Mouse (Mus musculus) T-helper 17 cell (primary cell): ENCODE data around the gene Pjvk.
"Not testable (repeated sequence)": the region's sequence is repeated elsewhere in the genome, so short reads cannot be mapped to it uniquely, and the experiment has no call there.

ENCODE experiments used
- in situ Hi-C, 2 experiments: fragments of 300-600 bp; cut with MboI, MseI; formaldehyde crosslinking; loops; 1 replicate in 1 of 2; 2 replicates in 1 of 2; pipeline ENCODE4 v1.15.1; 2025; ENCODE audit warnings: high pct_unique_total_duplicates in 2 of 2

Pjvk gene

GRCm38 (mm10) chr2:76647883-76648570 is at the start of gene Pjvk, which contains the start of gene Prkra:
Pjvk (plus strand) TSS chr2:76648476.
Prkra (minus strand) TSS chr2:76648015.
- in situ Hi-C loops = no loop called here

GRCm38 (mm10) chr2:76599214-76599613 is 49.1 kb upstream of the Pjvk start:
- in situ Hi-C loops = loop anchor here in 1 of 2 experiments (10.0 kb wide), 1 partner anchor 286 kb away; no protein-coding TSS in a partner anchor

DNA sequence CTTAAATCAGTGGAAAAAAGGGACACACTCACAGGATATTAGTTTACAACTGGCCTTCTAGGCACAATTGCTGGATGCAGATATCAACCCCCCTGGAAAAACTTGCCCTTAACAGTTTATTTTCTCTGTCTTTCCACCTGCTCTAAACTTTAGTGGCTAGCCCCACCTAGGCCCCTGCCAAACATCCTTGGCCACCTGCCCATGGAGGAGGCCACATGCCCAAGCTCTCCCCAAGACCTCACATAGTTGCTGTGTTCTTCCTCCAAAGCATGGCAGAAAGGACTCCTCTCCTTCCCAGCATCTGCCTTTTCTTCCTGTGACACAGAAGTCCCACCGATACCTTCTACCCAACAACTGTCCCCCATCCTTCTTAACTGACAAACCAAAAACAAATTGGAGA is 46.0 kb upstream of the Pjvk start:
- in situ Hi-C loops = no loop called here

- in situ Hi-C loops = no loop called here
Observed at GRCm38 (mm10) chr2:76606704-76607103, 41.6 kb upstream of the Pjvk start.

DNA sequence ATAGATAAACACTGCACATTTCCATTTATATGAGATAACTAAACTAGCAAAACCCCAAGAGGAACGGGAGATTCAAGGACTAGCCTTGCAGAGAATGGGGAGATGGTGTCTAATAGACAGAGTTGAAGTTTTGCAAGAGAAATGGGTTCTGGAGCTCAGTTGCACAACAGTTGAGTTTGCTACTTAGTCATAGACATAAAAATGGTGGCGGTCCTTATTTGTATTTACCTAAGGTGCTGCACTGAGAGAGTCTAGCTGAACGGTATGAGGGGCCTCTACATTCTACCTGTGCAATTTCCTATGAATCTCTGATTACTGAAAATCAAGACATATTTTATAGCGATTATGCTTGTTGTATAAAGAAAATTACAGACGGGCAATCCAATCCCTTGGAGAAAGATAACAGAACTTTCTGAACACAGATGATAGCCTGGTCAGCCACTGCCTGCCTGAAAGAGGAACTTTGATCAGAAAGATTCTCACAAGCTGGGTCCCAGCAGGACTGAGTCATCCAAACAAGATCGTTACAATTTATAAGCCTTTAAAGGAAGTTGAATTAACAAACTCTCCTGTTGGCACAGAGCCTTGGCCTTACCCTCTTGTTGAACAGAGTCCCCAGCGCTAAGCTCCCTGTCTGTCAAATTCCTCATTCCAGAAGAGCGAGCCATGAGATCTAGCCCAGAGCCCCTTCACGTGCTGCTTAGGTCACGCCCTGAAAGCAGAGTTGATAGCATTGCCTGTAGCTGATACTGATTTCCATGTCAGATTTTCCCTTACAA is 37.8 kb upstream of the Pjvk start:
- in situ Hi-C loops = no loop called here

DNA sequence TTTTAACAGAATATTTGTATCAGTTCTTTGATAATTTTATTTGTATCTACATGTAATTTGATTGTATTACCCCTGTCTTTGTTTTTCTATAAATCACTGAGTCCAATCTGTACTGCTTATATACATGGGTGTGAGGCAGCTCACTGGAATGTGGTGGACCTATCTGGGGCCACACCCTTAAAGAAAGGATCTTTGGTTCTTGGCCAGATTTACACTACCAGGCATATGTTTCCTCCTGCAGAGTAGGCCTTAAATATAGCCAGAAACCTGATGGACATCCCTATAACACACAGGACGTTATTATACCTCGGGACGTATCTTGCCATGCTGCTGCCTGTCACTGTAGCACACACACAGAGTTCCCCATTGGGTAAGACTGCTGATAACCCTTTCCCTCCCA is 36.3 kb upstream of the Pjvk start:
- in situ Hi-C loops = no loop called here

- in situ Hi-C loops = no loop called here
Observed at GRCm38 (mm10) chr2:76618078-76618477, 30.2 kb upstream of the Pjvk start.

GRCm38 (mm10) chr2:76620188-76620587 is 28.1 kb upstream of the Pjvk start:
- in situ Hi-C loops = no loop called here

DNA sequence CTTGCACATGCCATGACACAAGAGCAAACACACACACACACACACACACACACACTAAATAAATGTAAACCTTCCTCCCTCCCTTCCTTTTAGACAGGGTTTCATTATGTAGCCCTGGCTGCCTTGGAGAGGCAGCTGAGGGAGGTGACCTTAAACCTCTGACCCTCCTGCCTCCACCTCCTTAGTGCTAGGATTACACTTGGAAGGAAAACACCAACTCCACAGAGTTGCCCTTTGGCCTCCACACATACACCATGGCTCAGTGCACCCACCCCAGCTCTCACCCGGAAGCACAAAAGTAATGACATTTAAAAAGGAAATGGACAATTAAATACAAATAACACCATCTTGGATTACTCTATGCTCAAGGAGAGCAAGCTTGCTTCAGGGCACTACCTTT is 26.6 kb upstream of the Pjvk start:
- in situ Hi-C loops = no loop called here

DNA sequence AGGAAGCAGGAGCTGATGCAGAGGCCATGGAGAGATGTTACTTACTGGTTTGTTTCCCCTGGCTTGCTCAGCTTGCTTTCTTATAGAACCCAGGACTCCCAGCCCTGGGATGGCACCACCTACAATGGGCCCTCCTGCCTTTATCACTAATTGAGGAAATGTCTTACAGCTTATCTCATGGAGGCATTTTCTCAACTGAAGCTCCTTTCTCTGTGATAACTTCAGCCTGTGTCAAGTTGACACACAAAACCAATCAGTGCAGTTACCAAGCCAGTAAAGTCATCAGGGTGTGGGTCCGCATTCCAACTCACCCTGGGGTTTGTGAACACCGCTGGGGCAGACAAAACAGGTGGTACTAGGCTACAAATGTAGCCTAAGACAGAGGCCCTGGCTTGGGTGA is 26.0 kb upstream of the Pjvk start:
- in situ Hi-C loops = not testable (repeated sequence)

DNA sequence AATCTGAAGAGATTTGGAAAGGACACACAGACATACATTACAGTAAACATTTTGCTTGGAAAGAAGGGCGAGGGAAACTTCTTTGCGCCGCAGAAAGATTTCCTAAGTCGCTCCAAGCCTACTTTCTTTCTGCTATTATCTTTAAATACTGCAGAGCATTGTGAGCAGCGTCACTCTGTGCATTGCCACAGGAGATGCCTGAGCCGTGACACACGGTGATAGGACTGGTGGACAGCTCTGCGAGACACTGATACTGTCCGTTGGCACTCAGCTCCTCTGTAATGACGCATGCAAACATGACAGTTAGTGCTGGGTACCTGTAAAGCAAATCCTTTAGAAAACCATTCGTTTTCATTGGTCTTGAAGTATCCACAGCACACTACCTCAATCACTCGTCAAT is 18.0 kb upstream of the Pjvk start:
- in situ Hi-C loops = no loop called here

DNA sequence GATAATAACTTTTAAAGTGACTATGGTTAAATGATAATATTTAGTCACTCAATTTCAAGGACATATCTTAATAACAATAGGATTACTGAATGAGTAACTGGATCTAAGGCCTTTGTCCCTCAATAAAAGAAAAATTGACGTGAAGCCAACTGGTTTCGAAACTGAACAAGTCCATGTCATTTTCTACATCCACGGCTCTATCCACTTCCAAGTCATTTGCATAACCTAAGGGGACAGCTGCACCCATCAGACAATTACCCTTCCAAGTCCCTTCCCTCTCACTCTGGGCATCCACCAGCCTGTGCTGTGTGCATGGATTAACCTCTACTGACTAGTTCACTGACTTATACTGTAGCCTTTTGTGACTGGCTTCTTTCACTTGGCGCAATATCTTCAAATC is 16.7 kb upstream of the Pjvk start:
- in situ Hi-C loops = no loop called here

DNA sequence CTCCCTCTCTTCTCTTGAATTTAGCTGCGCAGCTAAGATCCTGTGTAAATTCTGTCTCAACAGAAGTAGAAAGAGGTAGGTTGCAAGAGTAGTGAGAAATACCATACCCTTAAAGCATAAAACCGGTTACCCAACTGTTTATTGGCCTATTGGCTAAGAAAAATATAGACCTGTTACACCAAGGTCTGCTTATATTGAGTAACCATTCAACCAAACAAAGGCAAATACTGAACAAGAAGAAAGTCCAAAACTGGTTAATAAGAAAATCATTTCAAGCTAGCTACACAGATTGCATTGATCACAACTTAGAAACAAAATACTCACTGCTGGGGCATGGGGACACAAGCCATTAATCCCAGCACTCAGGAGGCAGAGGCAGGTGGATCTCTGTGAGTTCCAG is 8.6 kb upstream of the Pjvk start:
- in situ Hi-C loops = no loop called here

DNA sequence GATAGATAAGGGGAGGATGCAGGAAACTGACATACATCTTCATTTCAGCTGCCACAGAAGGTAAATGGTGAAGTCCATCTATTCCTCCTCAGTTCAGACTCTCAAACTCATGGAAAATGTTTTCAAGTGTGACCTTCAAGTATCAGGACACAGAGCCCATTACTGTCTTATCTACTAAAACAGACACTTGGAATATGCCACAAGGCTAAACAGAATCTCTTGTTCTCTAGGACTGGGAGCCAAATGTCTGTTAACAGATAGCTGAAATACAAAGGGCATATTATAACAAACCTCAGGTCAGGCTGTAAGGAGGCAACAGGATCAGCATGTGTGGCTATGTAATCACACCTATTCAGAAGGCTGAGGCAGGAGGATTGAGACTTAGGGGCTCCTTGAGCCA is 4.5 kb upstream of the Pjvk start:
- in situ Hi-C loops = no loop called here

DNA sequence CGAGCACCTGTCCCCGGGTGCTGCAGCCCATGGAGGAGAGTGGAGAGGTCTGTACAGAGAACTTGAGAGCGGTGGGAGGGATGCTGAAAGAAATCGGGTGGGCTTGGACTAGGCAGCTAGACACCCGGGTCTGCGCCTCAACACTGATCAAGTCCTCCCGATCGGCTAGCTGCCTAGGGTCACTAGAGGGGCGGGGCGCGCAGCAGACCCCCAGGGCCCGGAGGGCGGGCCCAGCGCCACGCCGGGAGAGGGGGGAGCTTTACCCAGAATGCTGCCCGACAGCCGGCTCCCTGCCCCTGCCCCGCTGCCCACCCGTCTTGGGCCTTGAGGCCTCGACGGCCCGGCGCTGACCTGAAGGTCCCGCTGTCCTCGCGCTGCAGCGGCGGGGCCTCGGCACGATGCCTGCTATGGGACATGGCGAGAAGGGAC is 821 bp upstream of the Pjvk start:
- in situ Hi-C loops = no loop called here

- in situ Hi-C loops = no loop called here
Observed at GRCm38 (mm10) chr2:76648666-76649141, 428 bp downstream of the Pjvk start.

GRCm38 (mm10) chr2:76653070-76653469 is 4.8 kb downstream of the Pjvk start:
- in situ Hi-C loops = no loop called here

DNA sequence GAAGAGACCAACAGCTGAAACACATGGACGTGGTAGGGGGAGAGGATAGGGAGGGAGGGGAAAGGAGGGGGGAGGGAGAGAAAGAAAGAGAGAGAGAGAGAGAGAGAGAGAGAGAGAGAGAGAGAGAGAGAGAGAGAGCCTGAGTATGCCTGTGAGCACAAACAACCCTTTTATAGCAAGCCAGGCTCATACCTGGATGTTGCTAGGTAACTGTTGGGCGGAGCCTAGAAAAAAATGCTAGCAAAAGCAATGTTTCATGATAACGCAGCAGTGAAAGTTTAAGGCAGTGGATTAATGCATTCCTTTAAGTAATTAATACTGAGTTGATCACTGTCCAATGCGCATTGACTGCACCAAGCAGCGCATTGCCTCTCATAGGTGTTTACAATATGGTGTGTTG is 6.4 kb downstream of the Pjvk start:
- in situ Hi-C loops = no loop called here

- in situ Hi-C loops = no loop called here
Observed at GRCm38 (mm10) chr2:76655444-76655843, 7.2 kb downstream of the Pjvk start.

- in situ Hi-C loops = no loop called here
Observed at GRCm38 (mm10) chr2:76655982-76656381, 7.7 kb downstream of the Pjvk start.

DNA sequence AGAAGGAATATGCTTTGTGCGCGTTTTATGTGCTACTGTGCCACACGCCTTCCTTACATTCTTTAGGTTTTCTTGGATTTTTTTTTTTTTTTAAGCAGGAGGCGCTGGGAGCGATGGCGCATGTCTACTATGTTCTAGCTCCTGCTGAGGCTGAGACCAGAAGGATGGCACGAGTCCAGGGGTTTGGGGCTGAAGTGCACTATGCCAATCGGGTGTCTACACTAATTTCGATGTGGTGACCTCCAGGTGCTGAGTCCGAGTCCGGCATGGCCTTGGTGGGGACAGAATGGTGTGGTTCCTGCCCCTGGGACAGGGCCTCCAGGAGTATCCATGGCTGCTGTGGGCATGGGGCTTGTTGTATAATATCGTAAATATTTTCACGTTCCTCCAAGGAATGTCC is 10.3 kb downstream of the Pjvk start:
- in situ Hi-C loops = no loop called here

- in situ Hi-C loops = no loop called here
Observed at GRCm38 (mm10) chr2:76659419-76659818, 11.1 kb downstream of the Pjvk start.

DNA sequence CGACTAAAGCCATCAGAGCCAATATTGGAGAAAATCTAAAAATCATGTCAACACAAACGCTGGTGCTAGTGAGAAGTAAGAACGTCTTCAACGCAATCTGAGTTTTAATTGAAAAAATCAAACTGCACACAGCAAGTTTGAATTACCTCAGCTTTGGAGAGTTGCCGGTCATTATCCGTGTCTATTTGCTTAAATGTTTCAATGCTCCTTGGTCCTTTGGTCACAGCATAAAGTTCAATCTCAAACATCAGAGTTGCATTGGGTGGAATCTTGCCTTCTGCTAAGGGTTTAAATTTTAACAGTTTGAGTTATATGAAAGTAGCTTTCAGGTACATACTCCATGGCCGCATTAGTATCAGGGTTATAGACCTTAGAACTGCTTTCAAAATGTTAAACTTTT is 17.3 kb downstream of the Pjvk start:
- in situ Hi-C loops = no loop called here
